ENCODE assay signal across 8 mouse cellular contexts in the genomic region with DNA sequence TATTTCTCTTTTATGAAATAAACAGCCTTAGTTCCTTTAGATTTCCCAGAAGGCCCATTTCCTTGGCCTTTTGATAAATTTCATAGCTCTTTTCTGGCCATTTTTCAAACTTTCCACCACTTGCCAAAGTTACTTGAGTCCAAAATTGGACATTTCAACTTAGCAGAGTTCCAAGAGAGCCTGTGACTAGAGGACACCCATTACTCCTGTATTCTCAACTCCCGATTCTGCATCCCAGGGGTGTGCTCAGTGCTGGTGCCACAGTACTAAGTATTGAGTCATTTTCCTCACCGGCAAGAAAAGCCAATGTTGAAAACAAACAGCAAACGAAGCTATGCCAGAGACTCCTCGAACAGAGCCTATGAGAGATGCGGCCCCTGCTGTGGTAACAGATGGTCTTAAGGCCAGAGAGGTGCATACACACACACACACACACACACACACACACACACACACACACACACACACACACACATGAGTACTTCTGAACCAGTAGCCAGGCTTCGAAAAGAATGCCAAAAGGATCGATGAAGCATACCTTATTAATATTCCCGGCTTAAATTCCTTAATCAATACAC.
DNase-seq lines count a peak whose midpoint lies in the region.
"Had no signal": no experiment of that assay in that cellular context is flagged by ENCODE, and none has a peak within 500 bp of the region (broad histone marks: within the 10 kb centered on the region; RNA-seq: fewer than 3 reads in every experiment).

No protein-coding gene starts in this region.

- peak; percentile 14 for DNase-seq in kidney, postnatal 14 days
- DNase-seq in kidney, adult 9 months = no peak
- DNase-seq in brain, adult 2 months (ENCODE audit: low read depth, low spot score) = peak; percentile 88
- DNase-seq in cerebellum, adult 11-12 months = peak; percentile 88
- peak; percentile 43 to 54 for DNase-seq in gastrocnemius, adult 8-10 months (ENCODE audit: low spot score in 2 of 2)
- no peak for DNase-seq in frontal cortex, postnatal 25 days (ENCODE audit: low spot score in 2 of 2)
- DNase-seq in left cerebral cortex, postnatal 14 days (ENCODE audit: low spot score in 2 of 2) = no peak
- DNase-seq: kidney, adult 8-10 months had no signal

- intact Hi-C loops in left cerebral cortex, postnatal 14 days (cut with DNase I) = no loop called here

Comparison
In these comparisons a context has a peak if more than half of its experiments do, and no peak if none do; other contexts are left out.
1. DNase-seq: peak in kidney, postnatal 14 days (single experiment), brain, adult 2 months (single experiment), cerebellum, adult 11-12 months (single experiment) and gastrocnemius, adult 8-10 months (2 of 2); none in kidney, adult 9 months (single experiment), frontal cortex, postnatal 25 days (0 of 2) and left cerebral cortex, postnatal 14 days (0 of 2).